Mouse (Mus musculus) small intestine, adult 2 months (tissue): ENCODE measurements at regions not wholly inside any gene's neighbourhood (a gene's known extent, or its start where the extent isn't known, plus 50 kb on each side); places are given as distances from the start of the nearest gene placed in this dataset.

Experiments
- CTCF ChIP-seq: fragments of 200-500 bp; IDR thresholded peaks from 2 replicates; pipeline ENCODE4 v1.5.1; 2012; ENCODE audit warnings: low read depth, mild to moderate bottlenecking, control low read depth, inconsistent platforms, low read length, moderate library complexity, mixed read lengths; ENCODE audit not compliant: insufficient replicate concordance, insufficient read length; ENCODE audit errors: extremely low read depth
- POLR2A ChIP-seq: fragments of 200-500 bp; IDR thresholded peaks from 2 replicates; pipeline ENCODE4 v1.6.1; 2012; ENCODE audit warnings: low read depth, mild to moderate bottlenecking, control low read depth, inconsistent platforms, low read length, moderate library complexity

- TF ChIP-seq CTCF (no peak), POLR2A (no peak)
These were observed 84.2 kb upstream of the Lclat1 start for GRCm38 (mm10) chr17:73023362-73024107.
